Mouse (Mus musculus) megakaryocyte, embryonic 14.5 days (primary cell): Measurements from ENCODE around the gene Spib. TPM values are rescaled to one million over a fixed set of nuclear protein-coding genes. Genes with fewer than 3 reads are reported as not detected.
A peak's percentile ranks its signal among the peaks of the same experiment; 100 is the strongest.

Experiments used
- H3K27me3 ChIP-seq: replicated peaks from 2 replicates; pipeline ENCODE3; 2012; ENCODE audit warnings: inconsistent platforms
- H3K36me3 ChIP-seq: replicated peaks from 2 replicates; pipeline ENCODE3; 2012; ENCODE audit warnings: low read length, inconsistent platforms, mixed read lengths
- H3K4me1 ChIP-seq: 2 replicates; pipeline ENCODE4 v1.6.1; 2012; ENCODE audit warnings: inconsistent platforms
- H3K4me3 ChIP-seq: replicated peaks from 2 replicates; pipeline ENCODE3; 2012; ENCODE audit warnings: moderate library complexity, mild to moderate bottlenecking, inconsistent platforms
- H3K9me3 ChIP-seq: 2 replicates; pipeline ENCODE4 v1.6.1; 2012; ENCODE audit warnings: inconsistent platforms
- FLI1 ChIP-seq: IDR thresholded peaks from 2 replicates; pipeline ENCODE4 v1.6.1; 2012; ENCODE audit warnings: low read length, inconsistent platforms, mixed read lengths
- GATA1 ChIP-seq: IDR thresholded peaks from 3 replicates; pipeline ENCODE4 v1.6.1; 2012; ENCODE audit warnings: mixed read lengths, low read length, inconsistent platforms, borderline replicate concordance
- polyA plus RNA-seq: library from polyadenylated mRNA; stranded (reverse); fragments of >175 nt; gene quantifications from 2 replicates; pipeline ENCODE4 v1.2.3, GENCODE M21; 2012; ENCODE audit warnings: low replicate concordance; ENCODE audit not compliant: insufficient read depth

Gene Spib
- polyA plus RNA-seq, 1 experiment: 0.64 TPM

- TF ChIP-seq GATA1 (no peak), FLI1 (no peak)
These were observed 32.6 kb upstream of the Spib start for GRCm38 (mm10) chr7:44564486-44564885.

GRCm38 (mm10) chr7:44563284-44563683 lies 31.4 kb upstream of the Spib start:
- Histone ChIP-seq H3K4me3 (no peak overlapping the region), H3K4me1 (peaks cover 4% of the 10 kb centered on the region; the same call in 1 of the 2 replicates), H3K9me3 (no peaks in the 10 kb centered on the region), H3K27me3 (peaks cover 6% of the 10 kb centered on the region), H3K36me3 (no peaks in the 10 kb centered on the region)
- TF ChIP-seq GATA1 (no peak), FLI1 (no peak)

More at GRCm38 (mm10) chr7:44564486-44564885, 32.6 kb upstream of the Spib start:
- no peak overlapping the region for H3K4me3 ChIP-seq
- H3K4me1 ChIP-seq: peaks cover 4% of the 10 kb centered on the region; the same call in 1 of the 2 replicates
- H3K27me3 ChIP-seq: peaks cover 12% of the 10 kb centered on the region
- no peaks in the 10 kb centered on the region; the same call in 1 of the 2 replicates for H3K9me3 ChIP-seq
- no peaks in the 10 kb centered on the region for H3K36me3 ChIP-seq

- H3K36me3 ChIP-seq: no peaks in the 10 kb centered on the region
- H3K4me1 ChIP-seq: peaks cover 12% of the 10 kb centered on the region; the same call in 1 of the 2 replicates
- no peaks in the 10 kb centered on the region for H3K9me3 ChIP-seq
- TF ChIP-seq GATA1: no peak
- no peak overlapping the region for H3K4me3 ChIP-seq
- H3K27me3 ChIP-seq: peaks cover 5% of the 10 kb centered on the region
These were observed 28.8 kb upstream of the Spib start for GRCm38 (mm10) chr7:44560435-44561400.

GRCm38 (mm10) chr7:44557629-44558028 lies 25.8 kb upstream of the Spib start:
- no peak for TF ChIP-seq FLI1
- TF ChIP-seq GATA1: no peak
- H3K4me1 ChIP-seq: peaks cover 19% of the 10 kb centered on the region
- no peaks in the 10 kb centered on the region for H3K27me3 ChIP-seq

GRCm38 (mm10) chr7:44553826-44554225 lies 22.0 kb upstream of the Spib start, which contains the start of gene Nr1h2:
Nr1h2 (minus strand) TSS chr7:44553951.
- Histone ChIP-seq H3K4me3 (peak within 1 kb of the TSS; percentile 100), H3K27me3 (no peaks in the 10 kb centered on the region), H3K9me3 (no peaks in the 10 kb centered on the region), H3K36me3 (peaks cover 38% of the 10 kb centered on the region), H3K4me1 (peaks cover 40% of the 10 kb centered on the region)
- TF ChIP-seq FLI1 (peak; percentile 100), GATA1 (no peak)

More at GRCm38 (mm10) chr7:44557629-44558028, 25.8 kb upstream of the Spib start:
- no peak overlapping the region for H3K4me3 ChIP-seq
- no peaks in the 10 kb centered on the region for H3K9me3 ChIP-seq
- H3K36me3 ChIP-seq: peaks cover 4% of the 10 kb centered on the region

- no peak for TF ChIP-seq GATA1
- TF ChIP-seq FLI1: no peak
- H3K4me1 ChIP-seq: peaks cover 43% of the 10 kb centered on the region
- no peaks in the 10 kb centered on the region for H3K9me3 ChIP-seq
- no peaks in the 10 kb centered on the region for H3K27me3 ChIP-seq
- H3K4me3 ChIP-seq: peak overlapping the region; percentile 100
- H3K36me3 ChIP-seq: peaks cover 38% of the 10 kb centered on the region
These were observed 21.4 kb upstream of the Spib start for GRCm38 (mm10) chr7:44553196-44553764.

- Histone ChIP-seq H3K4me1 (peaks cover 53% of the 10 kb centered on the region), H3K4me3 (peak overlapping the region; percentile 100)
- TF ChIP-seq GATA1 (no peak), FLI1 (no peak)
These were observed 20.5 kb upstream of the Spib start for GRCm38 (mm10) chr7:44552141-44552908.

GRCm38 (mm10) chr7:44551731-44552130 lies 19.9 kb upstream of the Spib start:
- H3K4me1 ChIP-seq: peaks cover 54% of the 10 kb centered on the region
- peaks cover 38% of the 10 kb centered on the region for H3K36me3 ChIP-seq
- no peak overlapping the region for H3K4me3 ChIP-seq
- no peaks in the 10 kb centered on the region for H3K9me3 ChIP-seq
- TF ChIP-seq GATA1 (no peak), FLI1 (no peak)
- no peaks in the 10 kb centered on the region for H3K27me3 ChIP-seq

More at GRCm38 (mm10) chr7:44552141-44552908, 20.5 kb upstream of the Spib start:
- Histone ChIP-seq H3K36me3 (peaks cover 38% of the 10 kb centered on the region), H3K9me3 (no peaks in the 10 kb centered on the region), H3K27me3 (no peaks in the 10 kb centered on the region)

- H3K4me1 ChIP-seq: peaks cover 53% of the 10 kb centered on the region
- no peaks in the 10 kb centered on the region for H3K9me3 ChIP-seq
- H3K36me3 ChIP-seq: peaks cover 38% of the 10 kb centered on the region
- no peak overlapping the region for H3K4me3 ChIP-seq
- no peaks in the 10 kb centered on the region for H3K27me3 ChIP-seq
- TF ChIP-seq GATA1: no peak
- no peak for TF ChIP-seq FLI1
These were observed 19.4 kb upstream of the Spib start for GRCm38 (mm10) chr7:44551301-44551700.
